ENCODE assay signal across 8 mouse cellular contexts in genomic region chr7:132813416-132814088, GRCm38 (mm10). TPM values are rescaled to one million over a fixed set of nuclear protein-coding genes. Genes with fewer than 3 reads are reported as not detected.
DNase-seq lines count a peak whose midpoint lies in the region; ATAC-seq and TF ChIP-seq lines count a peak whose summit lies in the region.

Gene Fam53b (minus strand): TSS chr7:132813886.

- intact Hi-C loops in heart, postnatal 25 days (cut with DNase I) = loop anchor here (2.0 to 5.0 kb wide), 3 partner anchors 27 to 39 kb away; partner anchors contain the start of gene Eef1akmt2

- H3K36me3 ChIP-seq in G1E (replicated peaks) = peaks cover 5% of the 10 kb centered on the region
- no peaks in the 10 kb centered on the region for H3K36me3 ChIP-seq in forebrain, embryonic 14.5 days (ENCODE audit: control insufficient read depth, insufficient read depth, low read length)
- no peaks in the 10 kb centered on the region for H3K36me3 ChIP-seq in lung, postnatal 0 days (ENCODE audit: insufficient read depth, low read length)

- TF ChIP-seq CTCF in G1E (IDR thresholded peaks at IDR 0.05; ENCODE audit: low read depth, low read length) = no peak
- TF ChIP-seq CTCF in lung, postnatal 0 days (IDR thresholded peaks at IDR 0.05) = peak; percentile 24; the same call in 1 of the 2 replicates

- peaks cover 56% of the 10 kb centered on the region for H3K4me1 ChIP-seq in G1E (ENCODE audit: insufficient read depth, low read depth, low read length)
- H3K4me1 ChIP-seq in forebrain, embryonic 14.5 days (ENCODE audit: control insufficient read depth, insufficient read depth, low read length) = peaks cover 33% of the 10 kb centered on the region
- H3K4me1 ChIP-seq in lung, postnatal 0 days (ENCODE audit: insufficient read depth, low read depth, low read length) = peaks cover 22% of the 10 kb centered on the region

- under 1% methylated on average over 79 of the region's 85 CpGs for WGBS in forebrain, embryonic 14.5 days
- WGBS in lung, postnatal 0 days = under 1% methylated on average over 56 of the region's 85 CpGs

- H3K9me3 ChIP-seq in G1E (replicated peaks) = no peaks in the 10 kb centered on the region
- no peaks in the 10 kb centered on the region for H3K9me3 ChIP-seq in forebrain, embryonic 14.5 days (replicated peaks; ENCODE audit: control insufficient read depth, low read length)
- no peaks in the 10 kb centered on the region for H3K9me3 ChIP-seq in lung, postnatal 0 days (ENCODE audit: low read length)

- DNase-seq in G1E (ENCODE audit: low spot score) = peak; percentile 46
- DNase-seq in cerebellum, adult 11 months = peak; percentile 79
- DNase-seq in forebrain, embryonic 14.5 days (ENCODE audit: low spot score) = peak; percentile 69
- peak; percentile 61 for DNase-seq in heart, postnatal 25 days (ENCODE audit: low spot score)
- DNase-seq in layer of hippocampus, adult 8-10 months (ENCODE audit: low spot score in 2 of 2) = peak in 1 of 2 experiments; percentile 62
- DNase-seq in lung, postnatal 0 days (ENCODE audit: low spot score) = peak; percentile 82
- peak; percentile 77 for DNase-seq in ovary, postnatal 36 days (ENCODE audit: low spot score)
- DNase-seq in thymus, postnatal 36 days = peak; percentile 69 to 75

- peak within 1 kb of the TSS; percentile 85 for H3K4me3 ChIP-seq in G1E (ENCODE audit: low read depth, low read length)
- peak within 1 kb of the TSS; percentile 75 for H3K4me3 ChIP-seq in forebrain, embryonic 14.5 days (ENCODE audit: low read depth, low read length)
- peak within 1 kb of the TSS; percentile 79 for H3K4me3 ChIP-seq in lung, postnatal 0 days (ENCODE audit: low read depth, low read length)

- no peak for TF ChIP-seq EP300 in lung, postnatal 0 days (IDR thresholded peaks at IDR 0.05)

- H3K4me2 ChIP-seq in forebrain, embryonic 14.5 days (ENCODE audit: low read length) = peak within 1 kb of the TSS; percentile 78
- peak within 1 kb of the TSS; percentile 89 for H3K4me2 ChIP-seq in lung, postnatal 0 days (replicated peaks; ENCODE audit: low read depth, low read length)

- H3K9ac ChIP-seq in forebrain, embryonic 14.5 days (ENCODE audit: low read length) = peak within 1 kb of the TSS; percentile 89
- H3K9ac ChIP-seq in lung, postnatal 0 days (replicated peaks; ENCODE audit: low read depth) = peak within 1 kb of the TSS; percentile 79

- H3K27me3 ChIP-seq in G1E (ENCODE audit: insufficient read depth, low read length) = no peaks in the 10 kb centered on the region
- no peaks in the 10 kb centered on the region for H3K27me3 ChIP-seq in forebrain, embryonic 14.5 days (replicated peaks; ENCODE audit: control insufficient read depth, insufficient read depth, low read length)
- no peaks in the 10 kb centered on the region for H3K27me3 ChIP-seq in lung, postnatal 0 days (replicated peaks; ENCODE audit: insufficient read depth, low read length)

- no peak for ATAC-seq in G1E (ENCODE audit: extremely low read depth, insufficient number of reproducible peaks, low FRiP score, poor library complexity, severe bottlenecking)
- peak; percentile 54 for ATAC-seq in forebrain, embryonic 14.5 days
- peak; percentile 71 for ATAC-seq in lung, postnatal 0 days

- H3K27ac ChIP-seq in forebrain, embryonic 14.5 days (ENCODE audit: low read depth, low read length) = peak within 1 kb of the TSS; percentile 90
- peak within 1 kb of the TSS; percentile 95 for H3K27ac ChIP-seq in lung, postnatal 0 days (ENCODE audit: low read length)

RNA-seq across cellular contexts. Expression of gene Fam53b, which starts in this region (rescaled TPM):
- total RNA-seq in G1E (2014; fragmentation: Nextera tagmentation) (27.1 and 63.6 TPM in 2 replicates), G1E (2017) (15.0 and 22.1 TPM in 2 replicates)
- polyA plus RNA-seq in G1E (2012) = 23.8 and 24.6 TPM in 2 replicates
- 17.1 and 25.1 TPM in 2 replicates for polyA plus RNA-seq in forebrain, embryonic 14.5 days (2014; fragmentation: Nextera tagmentation; extraction: Ambion mirVana)
- 10 to 100 TPM; 25.8 to 26.8 TPM for total RNA-seq in heart, postnatal 25 days (2021)
- 10 to 100 TPM; 48.8 to 61.1 (median 54.6) TPM for total RNA-seq in layer of hippocampus, adult 8-10 months (2022)
- polyA plus RNA-seq in lung, postnatal 0 days (2015; fragmentation: Nextera tagmentation; extraction: Ambion mirVana) = 27.2 and 31.2 TPM in 2 replicates
